Comparison of ENCODE assay signal across 9 mouse cellular contexts in genomic region chr6:108569460-108570187, GRCm38 (mm10).
DNase-seq lines count a peak whose midpoint lies in the region; ATAC-seq lines count a peak whose summit lies in the region.
"Had no signal": no experiment of that assay in that cellular context is flagged by ENCODE, and none has a peak within 500 bp of the region (broad histone marks: within the 10 kb centered on the region; RNA-seq: fewer than 3 reads in every experiment).

No protein-coding gene starts in this region.

- H3K4me2 ChIP-seq in neural tube, embryonic 15.5 days = no peak overlapping the region
- no peak overlapping the region for H3K4me2 ChIP-seq in stomach, embryonic 15.5 days

- no peak overlapping the region for H3K4me3 ChIP-seq in neural tube, embryonic 15.5 days (replicated peaks)
- H3K4me3 ChIP-seq in stomach, embryonic 15.5 days (replicated peaks) = no peak overlapping the region
- H3K4me3 ChIP-seq: neural tube, embryonic 12.5 days had no signal

- no peak for ATAC-seq in neural tube, embryonic 15.5 days (ENCODE audit: low FRiP score)
- ATAC-seq in stomach, embryonic 15.5 days (ENCODE audit: insufficient read depth, low FRiP score, low read depth) = no peak

- H3K9me3 ChIP-seq in neural tube, embryonic 15.5 days (replicated peaks) = no peaks in the 10 kb centered on the region
- H3K9me3 ChIP-seq in stomach, embryonic 15.5 days = no peaks in the 10 kb centered on the region
- H3K9me3 ChIP-seq: neural tube, embryonic 12.5 days had no signal

- peaks cover 15% of the 10 kb centered on the region for H3K4me1 ChIP-seq in neural tube, embryonic 15.5 days
- peaks cover 20% of the 10 kb centered on the region for H3K4me1 ChIP-seq in stomach, embryonic 15.5 days

- no peak overlapping the region for H3K9ac ChIP-seq in neural tube, embryonic 15.5 days (replicated peaks)
- H3K9ac ChIP-seq in stomach, embryonic 15.5 days = no peak overlapping the region
- H3K9ac ChIP-seq: neural tube, embryonic 12.5 days had no signal

- H3K27ac ChIP-seq in neural tube, embryonic 15.5 days (replicated peaks) = no peak overlapping the region
- peak overlapping the region; percentile 73; the same call in 1 of the 2 replicates for H3K27ac ChIP-seq in stomach, embryonic 15.5 days
- H3K27ac ChIP-seq: neural tube, embryonic 12.5 days had no signal

- no peaks in the 10 kb centered on the region for H3K36me3 ChIP-seq in neural tube, embryonic 15.5 days
- H3K36me3 ChIP-seq in stomach, embryonic 15.5 days = no peaks in the 10 kb centered on the region
- H3K36me3 ChIP-seq: neural tube, embryonic 12.5 days had no signal

- 51% methylated on average over 7 of the region's 7 CpGs for WGBS in neural tube, embryonic 15.5 days
- 37% methylated on average over 7 of the region's 7 CpGs for WGBS in stomach, embryonic 15.5 days

- H3K27me3 ChIP-seq in neural tube, embryonic 15.5 days (replicated peaks) = no peaks in the 10 kb centered on the region
- H3K27me3 ChIP-seq in stomach, embryonic 15.5 days (replicated peaks) = no peaks in the 10 kb centered on the region
- H3K27me3 ChIP-seq: neural tube, embryonic 12.5 days had no signal

- DNase-seq in neural tube, embryonic 10.5 days (ENCODE audit: extremely low spot score, low spot score) = peak; percentile 48
- DNase-seq in heart, adult 8-10 months (ENCODE audit: low spot score) = peak; percentile 49
- peak; percentile 57 for DNase-seq in kidney, postnatal 10 days
- DNase-seq in cerebellum, adult 11 months = no peak
- DNase-seq in cerebellum, postnatal 36 days = no peak
- no peak for DNase-seq in adrenal gland, postnatal 25 days

Comparison
In these comparisons a context has a peak if more than half of its experiments do, and no peak if none do; other contexts are left out.
1. DNase-seq: peak in neural tube, embryonic 10.5 days (single experiment), heart, adult 8-10 months (single experiment) and kidney, postnatal 10 days (single experiment); none in cerebellum, adult 11 months (single experiment), cerebellum, postnatal 36 days (0 of 2) and adrenal gland, postnatal 25 days (single experiment).